Mouse (Mus musculus) liver, adult (tissue): ENCODE results near the gene Gal.

ENCODE experiments used
- GATA4 ChIP-seq: IDR thresholded peaks from 2 replicates; pipeline ENCODE4 v1.6.1; 2014; ENCODE audit warnings: mild to moderate bottlenecking, low read length; ENCODE audit not compliant: insufficient replicate concordance

Gene Gal

GRCm38 (mm10) chr19:3431066-3431465 lies 16.7 kb upstream of the Gal start:
- TF ChIP-seq GATA4, result no peak

- no peak for TF ChIP-seq GATA4
Measured at GRCm38 (mm10) chr19:3429156-3429816, 14.9 kb upstream of the Gal start.

- TF ChIP-seq GATA4, result no peak
Measured at GRCm38 (mm10) chr19:3428057-3428830, 13.9 kb upstream of the Gal start.

- TF ChIP-seq GATA4, result no peak
Measured at GRCm38 (mm10) chr19:3424214-3424613, 9.9 kb upstream of the Gal start.

GRCm38 (mm10) chr19:3422981-3423380 lies 8.6 kb upstream of the Gal start:
- no peak for TF ChIP-seq GATA4

- no peak for TF ChIP-seq GATA4
Measured at GRCm38 (mm10) chr19:3422488-3422887, 8.1 kb upstream of the Gal start.

GRCm38 (mm10) chr19:3419251-3419650 lies 4.9 kb upstream of the Gal start:
- TF ChIP-seq GATA4, result no peak

GRCm38 (mm10) chr19:3405531-3406281 lies 8.6 kb downstream of the Gal start:
- no peak for TF ChIP-seq GATA4

GRCm38 (mm10) chr19:3404030-3404429 lies 10.3 kb downstream of the Gal start:
- TF ChIP-seq GATA4, result no peak

- TF ChIP-seq GATA4, result no peak
Measured at GRCm38 (mm10) chr19:3402390-3402789, 12.0 kb downstream of the Gal start.

GRCm38 (mm10) chr19:3401943-3402342 lies 12.4 kb downstream of the Gal start:
- TF ChIP-seq GATA4, result no peak

- TF ChIP-seq GATA4, result no peak
Measured at GRCm38 (mm10) chr19:3401504-3401903, 12.8 kb downstream of the Gal start.

- no peak for TF ChIP-seq GATA4
Measured at GRCm38 (mm10) chr19:3400057-3400456, 14.3 kb downstream of the Gal start.

GRCm38 (mm10) chr19:3394216-3394615 lies 20.1 kb downstream of the Gal start:
- no peak for TF ChIP-seq GATA4

- TF ChIP-seq GATA4, result no peak
Measured at GRCm38 (mm10) chr19:3392384-3392783, 22.0 kb downstream of the Gal start.

GRCm38 (mm10) chr19:3389089-3389488 lies 25.3 kb downstream of the Gal start:
- peak; percentile 29; the same call in 1 of the 2 replicates for TF ChIP-seq GATA4
